Mouse (Mus musculus) left cerebral cortex, postnatal 14 days (tissue): ENCODE measurements around the gene Nxpe3. TPM values are rescaled to one million over a fixed set of nuclear protein-coding genes. Genes with fewer than 3 reads are reported as not detected.

Source experiments
- DNase-seq, 2 experiments: peaks; one replicate each; pipeline ENCODE4 v3.0.0; 2021 to 2022; ENCODE audit warnings: low spot score in 2 of 2, mixed read lengths in 1 of 2
- intact Hi-C: fragments of 180-260 bp; cut with DNase I; formaldehyde crosslinking; loops from one replicate; pipeline ENCODE4 v1.15.1; 2025
- long read RNA-seq, 2 experiments: library from polyadenylated mRNA; stranded (forward); transcript quantifications; one replicate each; pipeline ENCODE4 v2.0.0; 2021
- total RNA-seq, 2 experiments: library from RNA; stranded (reverse); gene quantifications; 2 replicates each; pipeline ENCODE4 v1.2.3; 2021

Gene Nxpe3
- total RNA-seq: 1 to 10 TPM; 7.3 to 7.5 TPM
- long read RNA-seq, experiment 1, partial matches to known transcripts: 1 of 3 reads
- long read RNA-seq, experiment 1, other reads (novel, unspliced or antisense): 2 of 3 reads
- long read RNA-seq, experiment 2: 0 reads

DNA sequence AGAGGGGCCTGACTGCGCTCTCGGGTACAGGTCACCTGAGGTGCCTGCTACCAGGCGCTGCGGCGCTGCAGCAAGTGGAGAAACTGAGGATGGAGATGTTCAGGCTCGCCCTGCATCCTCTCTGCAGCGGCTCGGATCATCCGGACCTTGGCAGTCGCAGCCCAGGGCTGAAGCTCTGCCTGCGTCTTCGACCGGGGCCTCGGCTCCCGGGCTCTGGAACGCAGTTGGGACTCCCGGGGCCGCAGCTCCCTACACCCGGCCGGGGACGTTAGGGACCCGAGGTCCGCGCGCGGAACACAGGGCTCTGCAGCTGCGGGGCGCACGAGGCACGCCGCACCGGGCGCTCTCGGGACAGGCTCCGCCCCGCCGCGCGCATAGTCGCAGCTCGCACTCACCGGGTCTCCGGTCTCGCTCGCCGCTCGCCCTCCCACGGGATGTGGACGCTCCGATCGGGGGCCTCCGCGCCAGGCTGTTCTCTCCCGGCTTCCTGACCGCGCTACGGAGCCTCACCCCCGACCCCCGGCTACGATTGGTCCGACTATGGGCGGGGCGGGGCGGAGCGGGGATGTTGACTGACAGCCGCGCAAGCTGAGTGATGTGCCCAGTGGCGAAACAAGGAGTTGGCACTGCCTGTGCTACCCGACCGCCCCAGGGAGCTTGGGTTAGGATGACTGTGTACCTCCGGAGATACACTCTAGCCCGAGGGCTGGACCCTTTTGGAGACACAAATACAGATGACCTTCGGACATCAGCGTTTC is at the start of gene Nxpe3:
Gene Nxpe3, minus strand, starts transcription at position 393 of the 758 bp plus-strand sequence.
- intact Hi-C loops: no loop called here

DNA sequence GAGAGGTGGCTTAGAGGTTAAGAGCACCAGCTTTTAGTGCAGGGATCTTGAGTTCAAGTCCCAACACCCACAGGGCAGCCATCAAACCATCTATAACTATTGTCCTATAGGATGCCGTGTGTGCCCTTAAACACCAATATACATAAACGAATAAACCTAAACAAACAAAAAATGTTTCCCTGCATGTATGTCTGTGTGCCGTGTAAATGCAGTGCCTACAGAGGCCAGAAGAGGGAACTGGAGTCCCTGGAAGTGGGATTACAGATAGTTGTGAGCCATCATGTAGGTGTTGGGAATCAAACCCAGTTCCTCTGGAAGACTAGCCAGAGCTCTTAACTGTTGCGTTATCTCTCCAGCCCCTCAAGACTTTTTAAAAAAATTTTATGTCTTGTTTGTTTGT is 45.7 kb upstream of the Nxpe3 start:
- intact Hi-C loops: no loop called here
- no peak for DNase-seq

More for the DNA sequence above, at the start of gene Nxpe3:
- peak; percentile 86 to 88 for DNase-seq

DNA sequence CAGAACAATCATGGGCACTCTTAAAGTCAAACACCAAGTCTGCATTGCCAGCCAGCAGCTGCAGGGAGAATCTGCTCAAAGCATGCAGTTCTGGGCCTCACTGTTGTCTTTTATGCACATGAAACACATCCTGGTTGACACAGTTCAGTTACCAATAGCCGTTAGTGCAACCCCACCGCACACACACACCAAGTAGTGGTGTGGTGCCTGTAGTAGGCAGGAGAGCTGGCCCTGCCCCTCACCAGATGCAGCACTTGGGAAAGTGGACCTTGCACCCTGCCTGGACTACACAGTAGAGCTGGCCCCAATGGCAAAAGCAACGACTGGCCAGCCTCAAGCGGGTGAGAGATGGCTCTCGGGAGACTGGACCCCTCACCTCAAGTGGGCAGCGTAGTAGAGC is 44.6 kb upstream of the Nxpe3 start:
- intact Hi-C loops: no loop called here
- no peak for DNase-seq

- intact Hi-C loops: no loop called here
- no peak for DNase-seq
Measured at GRCm38 (mm10) chr16:55938761-55939160, 43.7 kb upstream of the Nxpe3 start.

DNA sequence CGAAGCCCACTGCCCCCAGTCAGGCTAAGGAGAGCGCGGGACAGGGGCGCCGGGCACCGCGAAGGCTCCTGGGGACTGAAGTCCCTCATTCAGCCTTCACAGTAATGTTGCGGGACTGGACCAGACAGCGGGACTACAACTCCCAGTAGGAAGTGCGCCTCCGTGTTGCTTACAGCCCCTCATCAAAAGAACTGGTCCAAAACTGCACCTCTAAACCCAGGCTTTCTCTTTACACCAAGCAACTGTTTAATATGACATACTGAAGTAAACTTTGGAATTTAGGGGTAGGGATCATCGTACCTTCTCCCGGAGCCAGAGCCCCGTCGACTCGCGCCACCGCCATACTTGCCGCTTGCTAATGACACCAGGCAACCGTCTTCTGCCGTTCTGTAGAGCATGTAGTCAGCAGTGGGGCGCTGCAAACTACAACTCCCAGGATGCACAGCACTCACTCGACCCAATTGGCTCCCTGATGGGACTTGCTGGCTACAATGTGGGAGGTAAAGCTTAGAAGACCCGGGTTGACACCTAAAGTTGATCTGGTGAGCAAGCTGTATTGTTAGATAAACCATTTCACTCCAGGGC is 39.5 kb upstream of the Nxpe3 start, which contains the start of gene Cep97:
Gene Cep97, minus strand, starts transcription at position 403 of the 585 bp plus-strand sequence.
- intact Hi-C loops: no loop called here
- DNase-seq: peak; percentile 91 to 95

GRCm38 (mm10) chr16:55933681-55934343 is 38.7 kb upstream of the Nxpe3 start:
- DNase-seq: peak; percentile 28 to 33
- intact Hi-C loops: no loop called here

- DNase-seq: no peak
- intact Hi-C loops: no loop called here
Measured at GRCm38 (mm10) chr16:55924010-55924409, 28.9 kb upstream of the Nxpe3 start.

- intact Hi-C loops: no loop called here
- DNase-seq: no peak
Measured at GRCm38 (mm10) chr16:55922079-55922478, 27.0 kb upstream of the Nxpe3 start.

GRCm38 (mm10) chr16:55914716-55915115 is 19.6 kb upstream of the Nxpe3 start:
- intact Hi-C loops: no loop called here
- no peak for DNase-seq

GRCm38 (mm10) chr16:55910208-55910793 is 15.2 kb upstream of the Nxpe3 start:
- no peak for DNase-seq
- intact Hi-C loops: no loop called here

DNA sequence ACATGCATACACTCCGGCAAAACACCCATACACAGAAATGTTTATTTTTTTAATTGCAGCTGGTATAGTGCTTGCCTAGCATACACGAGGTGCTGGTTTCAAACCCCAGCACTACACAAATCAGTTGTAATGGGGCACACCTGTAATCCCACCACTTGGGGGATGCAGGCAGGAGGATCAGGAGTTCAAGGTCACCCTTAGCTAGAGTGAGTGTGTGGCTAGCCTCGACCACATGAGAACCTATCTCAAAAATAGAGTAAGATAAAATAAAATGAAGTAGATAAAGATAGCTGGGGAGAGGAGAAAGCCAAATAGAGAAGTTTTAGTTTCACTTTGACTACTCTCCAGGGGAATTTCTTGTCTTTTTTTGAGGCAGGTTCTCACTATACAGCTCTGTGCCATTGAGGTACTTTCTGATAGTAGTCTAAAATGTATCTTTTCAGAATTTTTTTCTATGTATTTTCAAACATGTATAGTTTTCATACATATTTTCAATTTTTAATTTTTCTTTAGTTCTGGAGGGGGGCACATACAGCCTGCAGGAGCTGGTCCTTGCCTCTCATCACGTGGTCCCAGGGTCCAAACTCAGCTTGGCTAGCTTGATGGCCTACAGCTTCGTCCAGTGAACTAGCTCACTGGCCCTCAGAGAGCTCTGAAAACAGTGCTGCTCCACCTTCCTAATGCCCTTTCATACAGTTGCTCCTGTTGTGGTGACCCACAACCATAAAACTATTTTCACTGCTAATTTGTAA is 12.0 kb upstream of the Nxpe3 start:
- no peak for DNase-seq
- intact Hi-C loops: no loop called here

GRCm38 (mm10) chr16:55905370-55905769 is 10.3 kb upstream of the Nxpe3 start:
- intact Hi-C loops: no loop called here
- no peak for DNase-seq

DNA sequence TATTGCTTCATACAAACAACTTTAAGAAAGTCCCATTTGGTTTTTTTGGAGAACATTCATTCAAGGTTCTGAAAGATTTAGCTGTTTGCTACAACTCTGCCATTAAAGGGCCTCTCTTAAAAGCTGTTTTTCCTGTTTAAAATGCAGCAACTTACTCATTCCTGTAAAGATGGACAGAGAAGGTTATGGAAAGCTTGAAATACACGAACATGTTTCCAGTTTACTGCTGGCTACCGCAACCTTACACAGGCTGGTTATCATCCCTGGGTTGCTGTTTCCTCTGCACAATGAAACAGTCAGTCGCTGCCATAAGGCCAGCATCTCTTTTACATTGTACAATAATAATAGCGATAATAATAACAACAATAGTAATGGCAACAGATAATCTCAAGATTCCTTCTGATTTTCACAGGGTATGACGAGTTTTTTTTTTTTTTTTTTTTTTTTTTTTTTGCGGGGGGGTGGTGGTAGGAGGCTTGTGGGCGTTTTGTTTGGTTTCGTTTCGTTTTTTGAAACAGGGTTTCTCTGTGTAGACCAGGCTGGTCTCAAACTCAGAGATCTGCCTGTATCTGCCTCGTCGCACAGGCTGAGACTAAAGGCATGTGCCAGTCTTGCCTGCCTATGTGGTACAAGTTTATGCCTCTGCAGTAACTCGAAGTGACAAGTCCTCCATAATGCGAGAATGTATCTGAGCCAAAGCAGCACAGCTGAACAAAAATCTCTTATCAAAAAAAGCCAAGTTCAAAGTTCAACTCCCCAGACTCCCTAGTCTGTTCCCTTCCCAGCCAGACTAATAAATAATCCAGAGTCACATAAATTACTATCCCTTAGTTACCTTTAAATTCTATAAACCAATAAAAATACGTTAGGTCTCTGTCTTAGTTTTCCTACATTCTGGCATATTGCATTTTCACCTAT is 7.0 kb upstream of the Nxpe3 start:
- no peak for DNase-seq
- intact Hi-C loops: no loop called here

GRCm38 (mm10) chr16:55898385-55899002 is 3.4 kb upstream of the Nxpe3 start:
- no peak for DNase-seq
- intact Hi-C loops: no loop called here

DNA sequence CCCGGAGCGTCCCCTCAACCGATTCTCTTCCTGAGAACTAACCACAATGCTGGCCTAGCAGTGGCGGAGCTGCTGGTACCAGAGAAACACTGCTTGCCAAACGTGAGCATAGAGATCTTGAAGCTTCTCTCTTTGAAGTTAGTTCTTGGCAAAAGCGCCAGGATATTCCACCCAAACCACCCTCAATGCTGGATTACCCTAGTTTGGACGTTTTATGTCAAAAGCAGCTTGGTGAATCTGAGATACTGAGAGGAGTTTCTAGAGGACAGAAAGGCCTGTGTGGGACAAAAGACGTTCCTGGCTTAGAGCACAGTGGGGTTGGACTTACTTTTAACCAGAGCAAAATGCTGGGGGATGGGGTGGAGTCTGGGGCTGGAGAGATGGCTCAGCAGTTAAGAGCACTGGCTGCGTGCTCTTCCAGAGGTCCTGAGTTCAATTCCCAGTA is 588 bp upstream of the Nxpe3 start:
- no peak for DNase-seq
- intact Hi-C loops: no loop called here

DNA sequence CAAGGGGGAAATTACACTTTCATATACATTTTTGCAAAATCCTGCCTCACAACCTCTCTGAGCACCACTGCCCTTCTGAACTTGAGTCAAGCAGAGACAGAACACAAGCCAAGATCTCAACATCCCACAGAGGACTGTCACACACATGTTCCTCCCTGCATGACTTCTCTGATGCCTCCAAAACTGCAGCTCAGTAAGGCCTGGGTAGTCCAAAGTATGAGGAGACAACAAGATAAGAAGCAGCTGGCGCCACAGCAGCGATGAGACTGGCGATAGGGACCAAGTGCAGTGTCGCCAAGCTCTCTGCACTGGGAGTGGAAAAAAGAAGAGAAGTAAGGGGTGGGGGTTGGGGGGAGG is 571 bp downstream of the Nxpe3 start:
- DNase-seq: peak in 1 of 2 experiments; percentile 19
- intact Hi-C loops: no loop called here

GRCm38 (mm10) chr16:55893410-55894107 is 1.5 kb downstream of the Nxpe3 start:
- DNase-seq: no peak
- intact Hi-C loops: no loop called here
